Mouse (Mus musculus): ENCODE data around the gene Cyp19a1.

The Cyp19a1 gene

GRCm38 (mm10) chr9:54268010-54268409, at the start of gene Cyp19a1:
Cyp19a1 (minus strand) TSS chr9:54268110.
- DNase-seq (ENCODE audit: low read depth, low spot score), result no peak

- no peak for DNase-seq (ENCODE audit: low read depth, low spot score)
These were observed 48.5 kb upstream of the Cyp19a1 start for GRCm38 (mm10) chr9:54316363-54316762.

- DNase-seq (ENCODE audit: low read depth, low spot score), result no peak
These were observed 40.9 kb upstream of the Cyp19a1 start for GRCm38 (mm10) chr9:54308751-54309358.

- DNase-seq (ENCODE audit: low read depth, low spot score), result no peak
These were observed 40.3 kb upstream of the Cyp19a1 start for GRCm38 (mm10) chr9:54308209-54308608.

- DNase-seq (ENCODE audit: low read depth, low spot score), result no peak
These were observed 33.3 kb upstream of the Cyp19a1 start for GRCm38 (mm10) chr9:54301255-54301654.

GRCm38 (mm10) chr9:54299792-54300191, 31.9 kb upstream of the Cyp19a1 start:
- DNase-seq (ENCODE audit: low read depth, low spot score), result no peak

GRCm38 (mm10) chr9:54299389-54299788, 31.5 kb upstream of the Cyp19a1 start:
- DNase-seq (ENCODE audit: low read depth, low spot score), result no peak

- no peak for DNase-seq (ENCODE audit: low read depth, low spot score)
These were observed 19.9 kb upstream of the Cyp19a1 start for GRCm38 (mm10) chr9:54287804-54288203.

- DNase-seq (ENCODE audit: low read depth, low spot score), result peak; percentile 38
These were observed 18.5 kb upstream of the Cyp19a1 start, which contains the start of gene Gldn for GRCm38 (mm10) chr9:54286331-54286987. Gldn (plus strand) TSS chr9:54286486.

- no peak for DNase-seq (ENCODE audit: low read depth, low spot score)
These were observed 11.2 kb upstream of the Cyp19a1 start for GRCm38 (mm10) chr9:54279046-54279589.

GRCm38 (mm10) chr9:54275283-54275682, 7.4 kb upstream of the Cyp19a1 start:
- DNase-seq (ENCODE audit: low read depth, low spot score), result no peak

- DNase-seq (ENCODE audit: low read depth, low spot score), result peak; percentile 7
These were observed 3.0 kb upstream of the Cyp19a1 start for GRCm38 (mm10) chr9:54270889-54271288.

GRCm38 (mm10) chr9:54269987-54270386, 2.1 kb upstream of the Cyp19a1 start:
- no peak for DNase-seq (ENCODE audit: low read depth, low spot score)

GRCm38 (mm10) chr9:54264754-54265153, 3.2 kb downstream of the Cyp19a1 start:
- DNase-seq (ENCODE audit: low read depth, low spot score), result no peak

GRCm38 (mm10) chr9:54244869-54245665, 22.8 kb downstream of the Cyp19a1 start:
- no peak for DNase-seq (ENCODE audit: low read depth, low spot score)

- no peak for DNase-seq (ENCODE audit: low read depth, low spot score)
These were observed 40.3 kb downstream of the Cyp19a1 start for GRCm38 (mm10) chr9:54227580-54227979.

- no peak for DNase-seq (ENCODE audit: low read depth, low spot score)
These were observed 51.4 kb downstream of the Cyp19a1 start for GRCm38 (mm10) chr9:54216511-54216910.

GRCm38 (mm10) chr9:54214881-54215280, 53.0 kb downstream of the Cyp19a1 start:
- DNase-seq (ENCODE audit: low read depth, low spot score), result no peak

- DNase-seq (ENCODE audit: low read depth, low spot score), result no peak
These were observed 73.1 kb downstream of the Cyp19a1 start for GRCm38 (mm10) chr9:54194790-54195189.

- DNase-seq (ENCODE audit: low read depth, low spot score), result no peak
These were observed 76.5 kb downstream of the Cyp19a1 start for GRCm38 (mm10) chr9:54191435-54191834.

- DNase-seq (ENCODE audit: low read depth, low spot score), result no peak
These were observed 85.4 kb downstream of the Cyp19a1 start for GRCm38 (mm10) chr9:54182484-54182883.

- DNase-seq (ENCODE audit: low read depth, low spot score), result no peak
These were observed 86.6 kb downstream of the Cyp19a1 start for GRCm38 (mm10) chr9:54181330-54181729.

Data from WW6 (cell line).